ENCODE assay signal across 27 mouse cellular contexts in genomic region chr4:31658820-31659219, GRCm38 (mm10).
A peak's percentile ranks its signal among the peaks of the same experiment; 100 is the strongest.
DNase-seq lines count a peak whose midpoint lies in the region; ATAC-seq and TF ChIP-seq lines count a peak whose summit lies in the region.
"Had no signal": no experiment of that assay in that cellular context is flagged by ENCODE, and none has a peak within 500 bp of the region (broad histone marks: within the 10 kb centered on the region; RNA-seq: fewer than 3 reads in every experiment).

No protein-coding gene starts in this region.

- H3K9me3 ChIP-seq in limb, embryonic 10.5 days (replicated peaks) = no peaks in the 10 kb centered on the region
- no peaks in the 10 kb centered on the region for H3K9me3 ChIP-seq in forebrain, embryonic 12.5 days
- H3K9me3 ChIP-seq: embryonic facial prominence, embryonic 13.5 days; embryonic facial prominence, embryonic 15.5 days; forebrain, embryonic 10.5 days; forebrain, embryonic 13.5 days; forebrain, embryonic 15.5 days had no signal

- no peak for TF ChIP-seq POLR2A in heart, adult 2 months (IDR thresholded peaks at IDR 0.05; ENCODE audit: insufficient read depth, low read depth, low read length)
- TF ChIP-seq POLR2A in kidney, adult 2 months (IDR thresholded peaks at IDR 0.05; ENCODE audit: low read depth, low read length) = no peak

- no peak overlapping the region for H3K27ac ChIP-seq in heart, adult 2 months
- peak overlapping the region; percentile 36; the same call in 1 of the 2 replicates for H3K27ac ChIP-seq in limb, embryonic 10.5 days
- no peak overlapping the region for H3K27ac ChIP-seq in kidney, adult 2 months (ENCODE audit: insufficient read depth, low read depth, low read length)
- H3K27ac ChIP-seq in forebrain, embryonic 12.5 days = no peak overlapping the region
- H3K27ac ChIP-seq: embryonic facial prominence, embryonic 13.5 days; embryonic facial prominence, embryonic 15.5 days; forebrain, embryonic 10.5 days; forebrain, embryonic 13.5 days; forebrain, embryonic 15.5 days had no signal

- H3K4me1 ChIP-seq in heart, adult 2 months (ENCODE audit: control insufficient read depth, insufficient read depth, low read length) = no peaks in the 10 kb centered on the region
- peaks cover 19% of the 10 kb centered on the region for H3K4me1 ChIP-seq in limb, embryonic 10.5 days
- no peaks in the 10 kb centered on the region for H3K4me1 ChIP-seq in kidney, adult 2 months (ENCODE audit: control insufficient read depth, insufficient read depth, low read length)
- 0 out of 2 replicates have a peak, but pooled peaks cover 2% of the 10 kb centered on the region for H3K4me1 ChIP-seq in forebrain, embryonic 12.5 days
- H3K4me1 ChIP-seq: embryonic facial prominence, embryonic 15.5 days; forebrain, embryonic 13.5 days; forebrain, embryonic 15.5 days had no signal

- DNase-seq in heart, adult 11 months = peak; percentile 41
- no peak for DNase-seq in heart, adult 2 months
- no peak for DNase-seq in limb, embryonic 10.5 days (ENCODE audit: low spot score)
- DNase-seq in kidney, adult 2 months = no peak
- DNase-seq: adrenal gland, adult 8-10 months; adrenal gland, postnatal 14 days; adrenal gland, postnatal 36 days; B cell, adult 2 months; cerebellum, adult 11-12 months; cerebellum, adult 2 months; cerebellum, adult 9-10 months; cerebellum, postnatal 10 days; cerebellum, postnatal 25 days; embryo, embryonic 11 days; forebrain, postnatal 0 days had no signal

- no peak for TF ChIP-seq EP300 in heart, adult 2 months (IDR thresholded peaks at IDR 0.05; ENCODE audit: insufficient read depth, low read depth, low read length)

- no peak overlapping the region for H3K9ac ChIP-seq in heart, adult 2 months (ENCODE audit: low read depth, low read length)
- H3K9ac ChIP-seq in forebrain, embryonic 12.5 days = no peak overlapping the region
- H3K9ac ChIP-seq: embryonic facial prominence, embryonic 13.5 days; embryonic facial prominence, embryonic 15.5 days; forebrain, embryonic 13.5 days; forebrain, embryonic 15.5 days; forebrain, postnatal 0 days had no signal

- H3K4me3 ChIP-seq in heart, adult 2 months = no peak overlapping the region
- no peak overlapping the region for H3K4me3 ChIP-seq in limb, embryonic 10.5 days
- no peak overlapping the region for H3K4me3 ChIP-seq in kidney, adult 2 months (ENCODE audit: insufficient read depth, low read depth, low read length)
- no peak overlapping the region for H3K4me3 ChIP-seq in forebrain, embryonic 12.5 days (replicated peaks)
- H3K4me3 ChIP-seq: embryonic facial prominence, embryonic 13.5 days; embryonic facial prominence, embryonic 15.5 days; erythroblast, embryonic 14.5 days; forebrain, embryonic 10.5 days; forebrain, embryonic 13.5 days; forebrain, embryonic 15.5 days had no signal

- no peaks in the 10 kb centered on the region for H3K36me3 ChIP-seq in heart, adult 2 months (ENCODE audit: control insufficient read depth, insufficient read depth, low read length)
- H3K36me3 ChIP-seq in limb, embryonic 10.5 days = no peaks in the 10 kb centered on the region
- H3K36me3 ChIP-seq in kidney, adult 2 months (ENCODE audit: control insufficient read depth, insufficient read depth, low read length) = no peaks in the 10 kb centered on the region
- no peaks in the 10 kb centered on the region for H3K36me3 ChIP-seq in forebrain, embryonic 12.5 days (replicated peaks)
- H3K36me3 ChIP-seq: embryonic facial prominence, embryonic 13.5 days; embryonic facial prominence, embryonic 15.5 days; forebrain, embryonic 10.5 days; forebrain, embryonic 15.5 days; G1E had no signal

- no peaks in the 10 kb centered on the region for H3K27me3 ChIP-seq in heart, adult 2 months (ENCODE audit: control insufficient read depth, insufficient read depth, low read length)
- no peaks in the 10 kb centered on the region for H3K27me3 ChIP-seq in limb, embryonic 10.5 days (ENCODE audit: low read depth, poor library complexity, severe bottlenecking)
- H3K27me3 ChIP-seq in kidney, adult 2 months (replicated peaks; ENCODE audit: control insufficient read depth, insufficient read depth, low read length) = no peaks in the 10 kb centered on the region
- H3K27me3 ChIP-seq in forebrain, embryonic 12.5 days = no peaks in the 10 kb centered on the region
- H3K27me3 ChIP-seq: CH12.LX; embryonic facial prominence, embryonic 13.5 days; embryonic facial prominence, embryonic 15.5 days; forebrain, embryonic 13.5 days; forebrain, embryonic 15.5 days; Patski had no signal

- WGBS in heart, adult 2 months = 67% methylated on average over 5 of the region's 5 CpGs
- 59% methylated on average over 5 of the region's 5 CpGs for WGBS in limb, embryonic 10.5 days
- 80% methylated on average over 5 of the region's 5 CpGs for WGBS in kidney, adult 2 months
- WGBS in forebrain, embryonic 12.5 days = 63% methylated on average over 5 of the region's 5 CpGs

- TF ChIP-seq CTCF in heart, adult 2 months (IDR thresholded peaks at IDR 0.05) = no peak
- TF ChIP-seq CTCF in kidney, adult 2 months (conservative IDR thresholded peaks at IDR 0.05; ENCODE audit: insufficient read depth, insufficient read length, low read depth, low read length) = no peak

- intact Hi-C loops in heart, adult 2 months (cut with DNase I) = no loop called here

- ATAC-seq in forebrain, embryonic 12.5 days (ENCODE audit: low FRiP score) = no peak
- ATAC-seq: activated CD4-positive, CD25-positive, alpha-beta regulatory T cell, adult 4 months; CD4-positive, CD25-positive, alpha-beta regulatory T cell, adult 4 months; forebrain, embryonic 13.5 days; forebrain, embryonic 15.5 days; forebrain, postnatal 0 days; Patski had no signal

- H3K4me2 ChIP-seq in forebrain, embryonic 12.5 days = no peak overlapping the region
- H3K4me2 ChIP-seq: embryonic facial prominence, embryonic 13.5 days; embryonic facial prominence, embryonic 15.5 days; forebrain, embryonic 13.5 days; forebrain, embryonic 15.5 days had no signal

- H3K79me2 ChIP-seq in heart, adult 2 months (replicated peaks; ENCODE audit: control insufficient read depth, insufficient read depth, low read length) = no peaks in the 10 kb centered on the region
